Mouse (Mus musculus): Measurements from ENCODE around the gene Muc3a.
A peak's percentile ranks its signal among the peaks of the same experiment; 100 is the strongest.

Muc3a gene

DNA sequence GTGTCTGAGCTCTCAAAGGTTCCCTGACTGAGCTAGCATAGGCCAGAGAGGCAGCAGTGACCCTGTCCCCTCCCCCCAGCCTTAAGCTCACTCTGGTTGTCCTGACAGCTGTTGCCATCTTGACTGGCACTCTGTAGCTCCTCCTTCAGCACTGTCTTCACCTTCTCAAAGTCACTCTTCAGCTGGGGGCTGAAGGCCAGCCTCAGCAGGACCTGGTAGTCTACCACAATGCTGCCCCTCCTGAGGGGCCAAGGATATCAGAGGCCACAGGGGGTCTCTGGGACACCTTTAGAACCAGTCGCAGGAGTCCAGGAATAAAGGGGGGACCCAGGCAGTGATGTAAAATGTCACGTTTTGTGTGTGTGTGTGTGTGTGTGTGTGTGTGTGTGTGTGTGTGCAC, at the start of gene Muc3a:
Gene Muc3a, minus strand, starts transcription at position 101 of the 400 bp plus-strand sequence.
- no peak for DNase-seq

DNA sequence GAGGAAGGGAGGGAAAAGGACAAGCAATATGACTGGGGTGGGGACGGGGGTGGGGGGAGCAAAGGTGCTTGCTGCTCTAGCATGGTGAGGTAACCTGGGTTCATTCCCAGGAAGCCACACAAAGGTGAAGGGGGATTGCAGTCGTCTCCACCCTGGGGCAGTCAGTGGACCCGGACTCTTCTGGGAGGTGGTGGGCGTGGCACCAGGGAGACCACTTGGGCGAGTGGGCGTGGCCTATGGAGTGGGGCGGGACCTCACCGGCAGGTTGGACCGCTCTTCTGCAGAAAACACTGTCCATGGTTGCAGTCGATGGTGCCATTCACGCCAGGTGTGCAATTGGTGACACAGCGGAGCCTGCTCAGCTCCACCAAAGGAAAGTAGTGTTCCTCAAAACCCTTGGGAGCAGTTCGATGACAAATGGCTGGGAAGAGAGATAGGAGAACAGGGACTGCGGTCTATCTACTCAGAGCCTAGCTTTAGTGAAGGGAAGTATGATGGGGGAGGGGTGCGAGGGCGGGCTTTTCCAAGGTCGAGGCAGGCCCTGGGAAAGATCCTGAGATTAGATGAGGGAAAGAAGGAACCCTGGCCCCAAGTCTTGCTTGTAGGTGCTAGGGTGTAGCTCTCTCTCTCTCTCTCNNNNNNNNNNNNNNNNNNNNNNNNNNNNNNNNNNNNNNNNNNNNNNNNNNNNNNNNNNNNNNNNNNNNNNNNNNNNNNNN, 917 bp downstream of the Muc3a start:
- DNase-seq: no peak

DNA sequence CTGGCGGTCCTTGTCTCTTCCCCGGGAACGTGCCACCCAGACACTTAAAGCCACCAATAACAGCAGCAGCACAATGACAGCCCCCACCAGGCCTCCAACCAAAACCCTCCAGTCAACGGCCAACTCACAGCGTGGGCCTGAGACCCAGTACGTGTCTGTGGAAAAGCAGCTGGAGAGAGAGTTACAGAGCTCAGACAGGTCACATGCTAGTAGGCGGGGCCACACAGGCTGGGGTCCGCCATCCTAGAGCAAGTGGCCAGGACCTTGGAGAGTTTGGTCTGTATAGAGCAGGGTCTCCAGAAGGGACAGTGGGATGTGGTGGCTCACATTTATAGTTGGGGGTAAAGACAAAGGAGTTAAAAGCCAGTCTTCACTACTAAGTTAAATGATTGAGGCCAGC, 1.5 kb downstream of the Muc3a start:
- DNase-seq: no peak

DNA sequence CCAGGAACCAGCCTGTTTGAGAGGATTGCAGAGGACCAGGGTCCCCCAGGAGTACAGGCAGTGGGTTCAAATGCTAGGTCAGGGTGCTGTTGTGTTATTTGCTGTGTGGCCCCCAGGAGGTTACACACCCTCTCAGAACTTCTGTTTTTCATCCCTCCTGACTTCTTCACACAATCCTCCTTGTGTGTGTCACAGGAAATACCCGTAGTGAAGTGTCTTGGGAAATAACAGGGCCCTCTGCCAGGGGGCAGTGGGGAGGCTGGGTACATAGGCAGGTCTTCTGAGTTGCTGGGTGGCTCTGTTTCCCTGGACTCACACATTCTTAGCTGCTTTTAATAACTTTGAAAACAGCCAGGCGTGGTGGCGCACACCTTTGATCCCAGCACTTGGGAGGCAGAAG, 6.9 kb downstream of the Muc3a start:
- DNase-seq: no peak

DNA sequence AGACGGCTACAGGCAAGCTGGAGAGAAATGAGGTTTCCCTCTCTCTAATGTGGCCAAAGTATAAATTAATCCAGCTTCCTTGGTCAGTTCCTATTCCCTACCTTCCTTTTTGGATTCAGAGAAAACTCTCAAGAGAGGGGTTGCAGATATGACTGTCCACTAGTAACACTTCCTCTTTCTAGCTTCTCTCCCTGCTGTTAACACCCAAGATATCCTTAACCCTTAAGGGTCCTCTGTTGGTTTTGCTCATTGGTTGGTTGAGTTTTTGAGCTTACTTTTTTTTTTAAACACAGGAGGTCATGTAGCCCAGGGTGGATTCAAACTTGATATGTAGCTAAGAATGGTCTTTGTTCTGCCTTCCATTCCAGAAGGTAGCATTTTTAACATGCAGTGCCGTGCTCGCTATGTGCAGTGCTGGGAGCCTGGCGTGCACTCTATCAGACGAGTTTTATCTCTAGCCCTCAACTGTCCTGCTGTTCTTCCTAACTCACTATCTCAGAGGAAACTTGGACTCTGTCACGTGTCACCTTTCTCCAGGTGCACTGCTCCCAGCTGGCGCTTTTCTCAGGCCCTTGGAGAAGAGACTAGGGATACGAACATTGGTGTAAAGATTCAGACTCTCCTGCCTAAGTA, 17.6 kb downstream of the Muc3a start:
- DNase-seq: no peak

DNA sequence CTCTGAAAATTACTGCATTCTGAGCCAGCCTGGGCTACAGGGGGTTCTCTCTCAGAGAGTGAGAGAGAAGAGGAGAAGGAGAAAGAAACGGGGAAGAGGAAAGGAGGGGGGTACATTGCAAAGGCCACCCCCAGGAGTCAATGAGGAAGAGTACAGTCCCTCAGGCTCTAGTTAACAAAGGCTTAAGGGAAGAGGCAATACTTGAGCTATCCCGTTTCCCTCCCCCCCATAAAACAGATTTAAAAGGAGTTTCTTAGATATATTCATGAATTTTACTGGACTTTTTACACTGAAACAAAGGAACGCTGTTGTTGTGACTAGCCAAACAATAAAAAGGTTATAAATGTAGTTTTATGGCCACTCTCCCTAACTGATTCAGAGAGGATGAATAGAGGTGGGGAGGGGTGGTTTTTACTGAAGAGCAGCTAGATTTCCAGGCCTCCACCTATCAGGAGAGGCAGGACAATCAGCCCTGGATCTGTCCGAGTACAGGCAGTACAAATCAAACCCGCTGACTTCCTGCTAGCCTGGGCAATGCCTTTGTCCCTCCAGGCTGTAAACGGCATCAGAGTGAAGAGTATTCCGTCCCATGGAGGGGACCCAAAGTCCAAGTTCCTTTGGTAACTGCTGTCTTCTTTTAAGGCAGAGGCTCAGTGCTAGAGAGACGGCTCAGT, 18.8 kb downstream of the Muc3a start:
- DNase-seq: no peak

DNA sequence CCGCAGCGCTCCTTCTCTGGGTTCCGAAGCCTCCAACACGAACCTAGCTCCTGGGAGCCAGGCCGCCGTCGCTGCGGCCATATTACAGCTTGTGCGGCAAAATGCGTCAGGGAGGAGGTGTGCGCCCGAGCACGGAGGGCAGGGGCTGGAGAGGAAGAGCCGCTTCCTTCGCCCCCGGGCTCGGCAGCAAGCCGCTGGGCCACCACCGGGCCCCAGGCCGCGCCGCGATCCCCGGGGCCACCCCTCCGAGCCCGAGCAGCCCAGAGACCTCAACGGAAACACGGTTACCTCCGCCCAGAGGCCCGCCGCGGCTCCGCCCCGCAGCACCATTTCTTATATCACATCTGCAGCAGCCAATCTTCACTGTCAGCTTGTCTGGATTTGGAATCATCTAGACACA, 22.9 kb downstream of the Muc3a start:
- peak in 1 of 2 experiments; percentile 5 for DNase-seq

DNA sequence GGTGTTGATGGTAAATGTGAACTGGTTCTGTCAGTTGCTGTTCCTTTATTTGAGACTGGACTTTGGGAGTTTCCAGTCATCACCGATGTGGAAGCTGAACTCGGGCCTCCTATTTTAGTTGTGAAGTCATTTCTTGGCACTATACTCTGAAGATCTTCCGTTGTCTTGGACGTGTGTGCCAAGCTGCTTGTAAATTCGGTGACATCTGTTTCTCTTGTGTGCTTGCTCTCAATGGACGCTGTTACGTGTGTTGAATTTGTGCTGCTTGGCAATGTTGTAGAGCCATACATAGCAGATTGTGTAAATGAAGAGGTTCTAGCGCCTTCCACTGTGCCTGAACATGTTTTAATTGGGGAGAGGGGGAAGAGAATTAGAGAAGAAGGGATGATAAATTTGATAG, 26.8 kb downstream of the Muc3a start:
- DNase-seq: no peak

DNA sequence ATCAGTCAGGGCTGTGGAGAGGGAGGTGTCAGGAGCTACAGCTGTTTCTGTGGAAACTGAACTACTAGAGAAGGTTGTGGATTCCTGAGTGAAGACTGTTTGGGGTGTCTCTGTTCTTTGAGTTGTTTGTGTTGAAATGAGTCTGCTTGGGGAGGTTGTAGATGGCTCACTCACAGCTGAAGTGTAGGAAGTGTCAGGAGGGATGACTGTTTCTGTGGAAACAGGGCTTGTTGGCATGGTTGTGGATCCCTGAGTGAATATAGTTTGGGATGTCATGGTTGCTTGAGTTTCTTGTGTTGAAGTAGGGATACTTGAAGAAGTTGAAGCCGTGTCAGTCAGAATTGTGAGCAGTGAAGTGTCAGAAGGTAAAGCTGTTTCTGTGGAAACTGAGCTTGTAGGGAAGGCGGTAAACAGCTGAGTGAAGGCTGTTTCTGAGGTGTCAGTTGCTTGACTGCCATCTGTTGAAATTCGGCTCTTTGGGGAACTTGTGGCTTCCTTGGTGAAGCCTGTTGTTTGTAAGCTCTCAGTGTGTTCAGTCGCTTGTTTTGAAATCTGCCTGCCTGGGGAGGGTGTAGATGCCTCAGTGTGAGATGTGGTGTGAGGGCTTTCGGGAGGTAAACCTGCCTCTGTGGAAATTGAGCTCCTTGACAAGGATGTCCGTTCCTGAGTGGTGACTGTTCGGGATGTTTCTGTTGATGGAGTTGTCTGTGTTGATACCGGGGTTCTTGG, 32.4 kb downstream of the Muc3a start:
- no peak for DNase-seq

DNA sequence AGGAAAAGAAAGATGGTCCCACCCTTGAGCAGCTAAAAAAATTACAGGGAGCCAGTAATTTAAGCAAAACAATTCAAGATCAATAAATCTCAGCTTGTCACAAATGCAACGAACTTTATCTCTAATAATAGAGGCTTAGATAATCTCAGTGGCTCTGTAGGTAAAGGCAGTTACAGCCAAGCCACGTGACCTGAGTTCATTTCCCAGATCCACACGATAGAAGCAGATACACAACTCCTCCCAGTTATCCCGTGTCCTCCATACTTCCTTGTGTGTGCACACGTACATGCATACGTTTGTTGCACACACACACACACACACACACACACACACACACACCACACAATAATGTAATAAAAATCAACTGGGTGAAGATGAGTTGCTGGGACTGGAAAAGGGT, 38.2 kb downstream of the Muc3a start:
- no peak for DNase-seq

DNA sequence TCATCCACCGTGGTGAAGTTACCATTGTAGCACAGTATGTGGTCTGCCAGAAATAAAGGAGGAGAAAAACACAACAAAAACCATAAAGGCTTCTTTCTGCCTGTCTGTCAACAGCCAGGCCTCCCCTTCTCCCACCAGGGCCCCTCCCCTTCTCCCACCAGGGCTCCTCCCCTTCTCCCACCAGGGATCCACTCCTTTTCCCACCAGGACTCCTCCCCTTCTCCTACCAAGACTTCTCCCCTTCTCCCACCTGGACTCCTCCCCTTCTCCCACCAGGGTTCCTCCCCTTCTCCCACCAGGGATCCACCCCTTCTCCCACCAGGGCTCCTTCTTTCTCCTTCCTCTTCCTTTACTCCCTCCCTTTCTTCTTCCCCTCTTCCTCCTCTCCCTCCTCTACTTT, 39.6 kb downstream of the Muc3a start:
- DNase-seq: no peak

DNA sequence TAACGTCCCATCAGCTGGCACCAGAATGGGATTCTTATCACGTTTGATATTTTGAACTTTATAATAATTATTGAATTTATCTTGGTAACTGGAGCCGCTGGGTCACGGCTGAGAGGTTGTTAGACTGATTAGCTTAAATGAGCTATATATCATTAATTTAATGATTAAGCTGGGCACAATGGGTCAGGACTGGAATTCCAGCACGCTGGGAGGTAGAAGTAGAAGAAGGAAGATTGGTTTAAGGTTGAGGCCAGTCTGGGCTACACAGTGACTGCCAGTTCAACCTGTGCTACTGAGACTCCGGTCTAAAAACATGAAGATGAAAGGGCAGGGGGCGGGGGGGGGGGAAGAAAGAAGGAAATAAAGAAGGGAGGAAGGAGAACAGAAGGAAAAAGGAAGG, 40.7 kb downstream of the Muc3a start:
- DNase-seq: no peak

DNA sequence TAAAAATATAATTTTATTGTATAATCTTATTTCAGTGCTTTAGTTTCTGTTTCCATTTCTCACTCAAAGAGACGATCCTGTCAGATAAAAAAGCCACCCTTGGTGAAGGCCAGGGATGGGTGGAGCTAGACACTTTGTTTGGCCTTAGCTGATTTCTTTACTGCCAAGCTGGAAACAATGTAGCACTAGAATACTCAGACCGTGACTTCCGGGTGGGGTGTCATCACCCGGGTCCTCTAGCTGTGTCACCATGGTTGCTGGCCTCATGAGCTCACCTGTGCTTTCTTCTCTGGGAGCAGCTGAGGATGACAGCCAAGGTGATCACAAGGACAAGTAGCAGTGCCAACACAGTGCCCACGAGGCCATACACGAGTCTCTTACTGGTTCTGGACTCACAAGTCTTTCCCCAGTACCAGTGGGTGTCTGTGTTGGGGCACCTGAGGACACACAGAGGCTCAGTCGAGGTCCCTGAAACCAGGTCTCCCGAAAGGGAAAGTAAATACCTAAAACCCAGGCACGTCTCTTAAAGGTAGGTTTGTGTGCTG, 41.3 kb downstream of the Muc3a start:
- no peak for DNase-seq

DNA sequence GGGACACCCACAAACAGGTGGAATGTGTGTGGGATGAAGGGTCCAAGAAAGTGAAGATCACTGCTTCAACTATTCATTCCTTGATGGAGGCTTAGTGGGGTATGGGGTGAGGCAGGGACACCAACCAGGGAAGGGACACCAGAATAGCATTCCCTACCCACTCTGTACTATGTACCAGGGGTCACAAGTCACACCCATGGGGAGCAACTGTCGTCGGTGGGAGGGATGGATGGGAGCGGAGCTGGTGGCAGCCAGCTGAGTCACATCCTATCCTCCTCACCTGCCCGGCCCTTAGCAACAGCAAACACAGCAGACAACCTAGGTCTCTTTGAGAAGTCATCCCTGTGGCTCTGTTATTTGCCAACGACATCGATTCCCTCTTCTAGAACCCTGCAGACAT, 44.6 kb downstream of the Muc3a start:
- DNase-seq: no peak

DNA sequence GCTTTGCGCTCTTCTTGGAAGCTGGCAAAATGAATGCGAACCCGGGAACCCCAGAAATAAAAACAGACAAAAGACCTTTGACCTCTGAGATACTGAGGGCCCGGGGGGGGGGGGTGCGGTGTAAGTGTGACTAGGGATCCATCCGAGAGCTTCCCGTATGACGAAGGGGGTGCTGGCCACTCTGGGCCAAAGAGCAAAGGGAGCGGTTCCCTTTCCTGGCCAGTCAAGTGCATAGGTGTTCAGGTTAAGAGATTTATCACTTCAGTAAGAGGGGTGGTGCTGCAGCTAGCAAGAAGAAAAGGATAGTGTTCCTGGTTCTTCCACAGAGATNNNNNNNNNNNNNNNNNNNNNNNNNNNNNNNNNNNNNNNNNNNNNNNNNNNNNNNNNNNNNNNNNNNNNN, 46.2 kb downstream of the Muc3a start:
- DNase-seq: no peak

DNA sequence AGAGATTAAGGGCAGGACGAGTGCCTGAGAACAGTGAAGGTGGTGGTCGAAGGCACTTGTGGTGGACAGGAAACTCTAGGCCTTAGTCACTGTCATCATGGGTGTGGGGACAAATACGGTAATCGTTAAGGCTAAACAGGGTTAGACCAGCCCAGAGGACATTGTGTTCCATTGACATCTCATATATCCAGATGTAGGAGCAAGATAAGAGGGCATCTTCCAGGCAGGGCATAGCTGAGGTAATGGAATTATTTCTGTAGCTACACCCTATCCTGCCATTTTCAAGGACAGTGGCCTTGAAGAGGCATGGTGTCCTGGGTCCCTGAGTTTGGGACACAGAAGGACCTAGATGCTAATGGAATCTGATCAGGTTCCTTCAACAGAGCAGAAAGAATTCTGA, 50.3 kb downstream of the Muc3a start:
- DNase-seq: no peak

DNA sequence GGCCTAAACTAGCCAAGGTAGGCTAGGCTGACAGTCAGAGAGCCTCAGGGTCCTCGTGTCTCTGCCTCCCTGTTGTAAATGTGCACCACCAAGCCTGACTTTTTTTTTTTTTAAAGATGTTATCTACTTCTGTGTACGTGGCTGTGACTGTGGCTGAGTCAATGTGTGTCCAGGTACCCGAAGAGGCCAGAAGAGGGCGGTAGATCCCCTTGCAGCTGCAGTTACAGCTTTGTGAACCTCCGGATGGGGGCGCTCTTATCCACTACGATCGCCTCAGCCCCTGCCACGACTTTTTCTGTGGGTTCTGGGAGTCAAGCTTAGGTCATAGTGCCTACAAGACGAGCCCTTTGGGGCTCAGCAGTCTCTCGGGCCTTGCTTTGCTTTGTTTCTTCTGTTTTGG, 52.7 kb downstream of the Muc3a start:
- peak in 1 of 2 experiments; percentile 3 for DNase-seq
